Mouse (Mus musculus) lung, adult 2 months (tissue): ENCODE measurements at regions not wholly inside any gene's neighbourhood (a gene's known extent, or its start where the extent isn't known, plus 50 kb on each side); places are given as distances from the start of the nearest gene placed in this dataset.

Source experiments
- CTCF ChIP-seq: fragments of 200-500 bp; IDR thresholded peaks from 2 replicates; pipeline ENCODE4 v1.5.1; 2011; ENCODE audit warnings: mild to moderate bottlenecking, low read length, control low read depth; ENCODE audit not compliant: insufficient read depth
- POLR2A ChIP-seq: fragments of 200-500 bp; IDR thresholded peaks from 2 replicates; pipeline ENCODE4 v1.6.1; 2011; ENCODE audit warnings: low read depth, mild to moderate bottlenecking, control low read depth, low read length, borderline replicate concordance; ENCODE audit errors: extremely low read depth

- TF ChIP-seq CTCF (no peak), POLR2A (no peak)
These were observed 479.3 kb downstream of the Nedd1 start for GRCm38 (mm10) chr10:92242714-92243440.
